ENCODE assay signal across 8 mouse cellular contexts in genomic region chr14:118236886-118237289, GRCm38 (mm10). TPM values are rescaled to one million over a fixed set of nuclear protein-coding genes. Genes with fewer than 3 reads are reported as not detected.
DNase-seq lines count a peak whose midpoint lies in the region; ATAC-seq and TF ChIP-seq lines count a peak whose summit lies in the region.

TSS of gene Sox21 (minus strand) at chr14:118237030.

- H3K4me2 ChIP-seq in heart, embryonic 12.5 days = peak within 1 kb of the TSS; percentile 96
- H3K4me2 ChIP-seq in liver, postnatal 0 days (ENCODE audit: low read depth, low read length) = peak within 1 kb of the TSS; percentile 79
- peak within 1 kb of the TSS; percentile 89 for H3K4me2 ChIP-seq in neural tube, embryonic 15.5 days

- 0 out of 2 replicates have a peak, but pooled peaks cover 12% of the 10 kb centered on the region for H3K9me3 ChIP-seq in megakaryocyte, embryonic 14.5 days
- H3K9me3 ChIP-seq in heart, embryonic 12.5 days (replicated peaks) = no peaks in the 10 kb centered on the region; the same call in 1 of the 2 replicates
- no peaks in the 10 kb centered on the region for H3K9me3 ChIP-seq in liver, postnatal 0 days (ENCODE audit: low read length)
- no peaks in the 10 kb centered on the region for H3K9me3 ChIP-seq in neural tube, embryonic 15.5 days (replicated peaks)

- no peaks in the 10 kb centered on the region for H3K36me3 ChIP-seq in megakaryocyte, embryonic 14.5 days (replicated peaks; ENCODE audit: low read length)
- no peaks in the 10 kb centered on the region for H3K36me3 ChIP-seq in heart, embryonic 12.5 days
- H3K36me3 ChIP-seq in liver, postnatal 0 days (replicated peaks; ENCODE audit: insufficient read depth, low read length) = no peaks in the 10 kb centered on the region
- H3K36me3 ChIP-seq in neural tube, embryonic 15.5 days = no peaks in the 10 kb centered on the region

- H3K4me3 ChIP-seq in megakaryocyte, embryonic 14.5 days (replicated peaks) = peak within 1 kb of the TSS; percentile 90
- H3K4me3 ChIP-seq in heart, embryonic 12.5 days = peak within 1 kb of the TSS; percentile 57
- peak within 1 kb of the TSS; percentile 49 for H3K4me3 ChIP-seq in liver, postnatal 0 days (ENCODE audit: low read depth, low read length)
- H3K4me3 ChIP-seq in neural tube, embryonic 15.5 days (replicated peaks) = peak within 1 kb of the TSS; percentile 52

- TF ChIP-seq CTCF in liver, postnatal 0 days (IDR thresholded peaks at IDR 0.05; ENCODE audit: low read depth) = no peak

- H3K4me1 ChIP-seq in megakaryocyte, embryonic 14.5 days = peaks cover 34% of the 10 kb centered on the region
- peaks cover 29% of the 10 kb centered on the region for H3K4me1 ChIP-seq in heart, embryonic 12.5 days (replicated peaks)
- peaks cover 22% of the 10 kb centered on the region; the same call in 1 of the 2 replicates for H3K4me1 ChIP-seq in liver, postnatal 0 days (ENCODE audit: insufficient read depth)
- peaks cover 33% of the 10 kb centered on the region for H3K4me1 ChIP-seq in neural tube, embryonic 15.5 days

- H3K27ac ChIP-seq in heart, embryonic 12.5 days (ENCODE audit: poor library complexity, severe bottlenecking) = no peak within 1 kb of the TSS
- no peak within 1 kb of the TSS for H3K27ac ChIP-seq in liver, postnatal 0 days (ENCODE audit: low read depth)
- H3K27ac ChIP-seq in neural tube, embryonic 15.5 days (replicated peaks) = peak within 1 kb of the TSS; percentile 79

- DNase-seq in cerebellum, postnatal 10 days = peak; percentile 47 to 53
- peak; percentile 59 for DNase-seq in kidney, postnatal 14 days
- peak; percentile 45 for DNase-seq in liver, postnatal 0 days
- DNase-seq in spleen, adult 18-20 months = no peak

- peak within 1 kb of the TSS; percentile 42 for H3K9ac ChIP-seq in heart, embryonic 12.5 days
- no peak within 1 kb of the TSS for H3K9ac ChIP-seq in liver, postnatal 0 days (replicated peaks)
- peak within 1 kb of the TSS; percentile 51 for H3K9ac ChIP-seq in neural tube, embryonic 15.5 days (replicated peaks)

- ATAC-seq in megakaryocyte, adult 5-6 weeks (ENCODE audit: poor library complexity, severe bottlenecking) = no peak
- peak; percentile 68; the same call in 1 of the 2 replicates for ATAC-seq in heart, embryonic 12.5 days (ENCODE audit: insufficient number of reproducible peaks, low FRiP score)
- peak; percentile 40; the same call in 1 of the 2 replicates for ATAC-seq in liver, postnatal 0 days
- ATAC-seq in neural tube, embryonic 15.5 days (ENCODE audit: low FRiP score) = peak; percentile 86

- WGBS in heart, embryonic 12.5 days = under 1% methylated on average over 34 of the region's 34 CpGs
- WGBS in liver, postnatal 0 days (ENCODE audit: insufficient replicate concordance) = under 1% methylated on average over 34 of the region's 34 CpGs
- WGBS in neural tube, embryonic 15.5 days = 0% methylated on average over 34 of the region's 34 CpGs

- H3K27me3 ChIP-seq in megakaryocyte, embryonic 14.5 days (replicated peaks) = peaks cover 84% of the 10 kb centered on the region
- peaks cover 77% of the 10 kb centered on the region for H3K27me3 ChIP-seq in heart, embryonic 12.5 days (replicated peaks)
- peaks cover 85% of the 10 kb centered on the region for H3K27me3 ChIP-seq in liver, postnatal 0 days (ENCODE audit: insufficient read depth, low read length)
- H3K27me3 ChIP-seq in neural tube, embryonic 15.5 days (replicated peaks) = peaks cover 57% of the 10 kb centered on the region

- no peak for TF ChIP-seq EP300 in liver, postnatal 0 days (IDR thresholded peaks at IDR 0.05; ENCODE audit: low read depth)

RNA-seq across cellular contexts. Expression of gene Sox21, which starts in this region (rescaled TPM):
- polyA plus RNA-seq in megakaryocyte, embryonic 14.5 days (2012; ENCODE audit: insufficient read depth, low replicate concordance) = not detected in 2 replicates
- total RNA-seq in megakaryocyte, adult 5-6 weeks (2015) = not detected in 2 replicates
- total RNA-seq in megakaryocyte, adult 5-6 weeks (2017) = not detected in 2 replicates
- polyA plus RNA-seq in heart, embryonic 12.5 days (2016; fragmentation: Nextera tagmentation; extraction: Ambion mirVana) = 0.05 TPM in 1 of 2 replicates, not detected in the other
- polyA plus RNA-seq in liver, postnatal 0 days (2015; fragmentation: Nextera tagmentation; extraction: Ambion mirVana) = not detected in 2 replicates
- 2.8 and 3.7 TPM in 2 replicates for polyA plus RNA-seq in neural tube, embryonic 15.5 days (2015; fragmentation: Nextera tagmentation; extraction: Ambion mirVana)

Comparison
In these comparisons a context has a peak if more than half of its experiments do, and no peak if none do; other contexts are left out.
1. Peak in ATAC-seq, H3K4me3 ChIP-seq, H3K9ac ChIP-seq and H3K4me2 ChIP-seq in heart, embryonic 12.5 days; RNA of the gene not detected or under 1 TPM.
2. Peak in DNase-seq, ATAC-seq, H3K4me3 ChIP-seq and H3K4me2 ChIP-seq in liver, postnatal 0 days; RNA of the gene not detected or under 1 TPM.
3. DNase-seq: peak in cerebellum, postnatal 10 days (2 of 2) and kidney, postnatal 14 days (single experiment); none in spleen, adult 18-20 months (0 of 2).
4. Peak in every context shown above with its lines, with median percentiles within 50 percentile points of each other: H3K4me3 ChIP-seq and H3K4me2 ChIP-seq.